Mouse (Mus musculus) gastrocnemius, postnatal 10 days (tissue): ENCODE measurements at regions not wholly inside any gene's neighbourhood (a gene's known extent, or its start where the extent isn't known, plus 50 kb on each side); places are given as distances from the start of the nearest gene placed in this dataset.
"Not testable (repeated sequence)": the region's sequence is repeated elsewhere in the genome, so short reads cannot be mapped to it uniquely, and the experiment has no call there.

Source experiments
- DNase-seq: peaks from one replicate; pipeline ENCODE4 v3.0.0; 2021; ENCODE audit warnings: mixed read lengths

- DNase-seq = no peak
Measured at GRCm38 (mm10) chrX:92981141-92981540, 305.1 kb upstream of the Arx start.

GRCm38 (mm10) chrX:93002236-93002976 lies 283.8 kb upstream of the Arx start:
- DNase-seq = no peak

GRCm38 (mm10) chrX:93006681-93007080 lies 279.6 kb upstream of the Arx start:
- DNase-seq = no peak

- DNase-seq = no peak
Measured at GRCm38 (mm10) chrX:93011578-93011977, 274.7 kb upstream of the Arx start.

GRCm38 (mm10) chrX:93016391-93016790 lies 269.9 kb upstream of the Arx start:
- no peak for DNase-seq

- DNase-seq = no peak
Measured at GRCm38 (mm10) chrX:93041096-93041495, 245.1 kb upstream of the Arx start.

GRCm38 (mm10) chrX:93042736-93043135 lies 243.5 kb upstream of the Arx start:
- no peak for DNase-seq

- DNase-seq = no peak
Measured at GRCm38 (mm10) chrX:93048967-93049754, 237.1 kb upstream of the Arx start.

- no peak for DNase-seq
Measured at GRCm38 (mm10) chrX:93049755-93050143, 236.5 kb upstream of the Arx start.

- DNase-seq = no peak
Measured at GRCm38 (mm10) chrX:93059533-93059932, 226.7 kb upstream of the Arx start.

- no peak for DNase-seq
Measured at GRCm38 (mm10) chrX:93068884-93069283, 217.4 kb upstream of the Arx start.

- DNase-seq = peak; percentile 36
Measured at GRCm38 (mm10) chrX:93069569-93070289, 216.5 kb upstream of the Arx start.

GRCm38 (mm10) chrX:93070290-93070611 lies 216.0 kb upstream of the Arx start:
- DNase-seq = no peak

- no peak for DNase-seq
Measured at GRCm38 (mm10) chrX:93088976-93089375, 197.3 kb upstream of the Arx start.

- no peak for DNase-seq
Measured at GRCm38 (mm10) chrX:93097551-93097950, 188.7 kb upstream of the Arx start.

GRCm38 (mm10) chrX:93107930-93108567 lies 178.2 kb upstream of the Arx start:
- DNase-seq = no peak

- DNase-seq = not testable (repeated sequence)
Measured at GRCm38 (mm10) chrX:93154367-93154766, 131.9 kb upstream of the Arx start.

GRCm38 (mm10) chrX:93159105-93159504 lies 127.1 kb upstream of the Arx start:
- no peak for DNase-seq

GRCm38 (mm10) chrX:93160956-93161355 lies 125.3 kb upstream of the Arx start:
- no peak for DNase-seq
